Mouse (Mus musculus) forebrain, embryonic 16.5 days (tissue): ENCODE data around the gene Zbtb20. TPM values are rescaled to one million over a fixed set of nuclear protein-coding genes. Genes with fewer than 3 reads are reported as not detected.
A peak's percentile ranks its signal among the peaks of the same experiment; 100 is the strongest.

ENCODE experiments used
- ATAC-seq: fragments of 200-750 bp; cut with Nextera tagmentation; 2 replicates; pipeline ENCODE4 v1.8.0; 2017; ENCODE audit warnings: mild to moderate bottlenecking, moderate library complexity
- H3K27ac ChIP-seq: fragments of 300-500 bp; sonication (generic); 2 replicates; pipeline ENCODE4 v1.5.1; 2014; ENCODE audit warnings: low read length, control low read depth
- H3K27me3 ChIP-seq: fragments of 300-500 bp; sonication (generic); replicated peaks from 2 replicates; pipeline ENCODE4 v1.6.1; 2014; ENCODE audit warnings: low read length; ENCODE audit not compliant: control insufficient read depth, insufficient read depth
- H3K36me3 ChIP-seq: fragments of 300-500 bp; sonication (generic); 2 replicates; pipeline ENCODE4 v1.6.1; 2014; ENCODE audit not compliant: control insufficient read depth, insufficient read depth
- H3K4me1 ChIP-seq: fragments of 300-500 bp; sonication (generic); replicated peaks from 2 replicates; pipeline ENCODE4 v1.6.1; 2014; ENCODE audit warnings: low read length; ENCODE audit not compliant: control insufficient read depth, insufficient read depth
- H3K4me2 ChIP-seq: fragments of 300-500 bp; sonication (generic); 2 replicates; pipeline ENCODE4 v1.6.1; 2014; ENCODE audit warnings: mild to moderate bottlenecking, low read length, control low read depth
- H3K4me3 ChIP-seq: fragments of 300-500 bp; sonication (generic); replicated peaks from 2 replicates; pipeline ENCODE4 v1.5.1; 2014; ENCODE audit warnings: mild to moderate bottlenecking, low read length, control low read depth
- H3K9ac ChIP-seq: fragments of 300-500 bp; sonication (generic); replicated peaks from 2 replicates; pipeline ENCODE4 v1.6.1; 2014; ENCODE audit warnings: low read depth, low read length, control low read depth
- H3K9me3 ChIP-seq: fragments of 300-500 bp; sonication (generic); 2 replicates; pipeline ENCODE4 v1.6.1; 2016; ENCODE audit warnings: low read length; ENCODE audit not compliant: control insufficient read depth
- whole genome bisulfite sequencing: fragments of 180-500 bp; shearing (Covaris S2); extraction: QIAGEN DNeasy Blood & Tissue Kit; methylation state at CpG from one replicate; pipeline ENCODE4 v1.1.7; 2014; 5-methylcytosine and 5-hydroxymethylcytosine counted together
- polyA plus RNA-seq: library from polyadenylated mRNA; unstranded; fragments of >200 nt; fragmentation: Nextera tagmentation; extraction: Ambion mirVana; gene quantifications from 2 replicates; pipeline ENCODE4 v1.2.1, GENCODE M21; 2015

Zbtb20 gene
- polyA plus RNA-seq, 1 experiment from 2014 or later: 126 TPM

DNA sequence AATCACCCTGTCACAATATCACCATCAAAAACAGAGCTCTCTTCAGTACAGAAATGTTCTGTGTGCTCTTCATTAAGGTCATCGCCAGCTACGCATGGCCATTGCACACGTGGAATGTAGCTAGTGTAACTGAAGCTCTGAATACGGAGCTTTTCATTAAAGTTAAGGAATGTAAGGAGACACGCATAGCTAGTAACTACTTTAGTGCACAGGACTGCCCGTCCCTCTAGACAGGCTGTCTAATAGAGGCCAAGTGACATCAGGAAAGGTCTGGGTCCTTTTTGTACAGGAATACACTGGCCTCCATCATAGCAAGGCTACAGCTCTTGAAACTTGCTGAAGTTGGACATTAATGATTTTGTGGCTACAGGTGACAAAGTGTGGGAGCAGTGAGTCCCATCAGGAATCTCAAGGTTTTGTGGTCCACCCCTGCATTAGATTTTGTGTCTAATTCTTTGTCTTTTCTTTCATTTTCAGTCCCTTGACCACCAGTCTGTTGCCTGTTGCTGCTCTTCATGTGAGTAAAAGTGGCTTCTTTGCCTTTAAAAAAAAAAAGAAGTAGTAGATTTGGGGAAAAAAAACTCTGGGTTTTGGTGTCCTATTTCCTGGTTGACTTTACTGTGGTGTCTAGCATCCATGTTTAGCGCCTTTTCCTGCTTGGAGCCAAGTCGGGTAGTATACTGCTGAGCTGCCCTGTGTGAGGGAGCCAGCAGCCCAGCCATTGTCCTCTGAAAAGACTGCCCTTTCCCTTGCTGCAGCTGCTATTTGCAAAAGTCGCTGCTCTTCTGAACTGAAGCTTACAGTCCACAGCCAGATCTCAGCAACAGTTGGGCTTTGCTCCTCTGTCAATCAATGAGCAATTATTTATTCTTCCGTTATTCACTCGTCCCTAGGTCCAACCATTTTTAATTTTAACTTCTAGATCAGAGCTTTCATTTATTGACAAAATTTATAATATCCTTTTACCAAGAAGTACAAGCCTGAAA lies 587.1 kb downstream of the Zbtb20 start:
- peaks cover 40% of the 10 kb centered on the region for H3K4me1 ChIP-seq
- no peak overlapping the region for H3K27ac ChIP-seq
- WGBS: 39% methylated on average over 11 of the region's 11 CpGs
- H3K4me2 ChIP-seq: no peak overlapping the region
- H3K27me3 ChIP-seq: no peaks in the 10 kb centered on the region
- no peaks in the 10 kb centered on the region for H3K9me3 ChIP-seq
- no peak overlapping the region for H3K9ac ChIP-seq
- no peak overlapping the region for H3K4me3 ChIP-seq
- no peaks in the 10 kb centered on the region for H3K36me3 ChIP-seq
- no peak for ATAC-seq

DNA sequence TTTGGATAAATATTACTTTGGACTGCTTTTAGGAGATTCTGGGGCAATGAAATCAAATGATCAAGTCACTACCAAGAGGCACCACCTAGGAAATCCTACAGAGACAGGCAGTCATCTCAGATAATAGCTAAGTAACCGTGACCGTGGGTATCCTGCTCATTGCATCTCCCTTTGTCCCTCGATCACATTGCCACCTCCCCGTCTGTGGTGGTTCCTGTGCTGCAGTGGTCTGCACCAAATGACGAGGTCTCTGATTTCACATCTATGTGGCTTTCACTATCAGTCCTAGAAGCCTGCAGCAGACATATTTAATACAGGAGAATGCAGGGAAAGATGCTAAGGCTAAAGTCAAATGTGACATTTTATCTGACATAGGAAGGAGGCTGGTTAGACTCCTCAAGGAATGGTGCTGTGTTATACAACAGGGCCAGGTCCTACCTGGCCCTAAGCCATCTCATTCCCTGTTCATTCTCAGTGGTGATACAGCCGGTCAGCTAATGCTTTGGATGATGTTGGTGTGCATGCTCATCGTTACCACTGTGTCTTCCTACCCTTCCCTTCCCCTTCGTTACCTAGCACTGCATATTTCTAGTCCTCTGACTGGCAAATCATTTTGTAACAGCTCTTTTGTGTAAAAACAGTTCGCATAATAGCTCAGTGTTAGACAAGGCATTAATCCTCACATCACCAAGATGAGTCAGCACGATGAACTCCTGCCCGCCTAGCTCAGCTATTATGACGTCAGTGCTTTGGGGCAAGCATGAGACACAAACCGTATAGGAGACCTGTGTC lies 588.2 kb downstream of the Zbtb20 start:
- peak; percentile 27; the same call in 1 of the 2 replicates for ATAC-seq
- Histone ChIP-seq H3K4me1 (peaks cover 40% of the 10 kb centered on the region), H3K4me2 (no peak overlapping the region), H3K4me3 (no peak overlapping the region), H3K36me3 (no peaks in the 10 kb centered on the region), H3K9ac (no peak overlapping the region), H3K27ac (peak overlapping the region; percentile 17), H3K9me3 (no peaks in the 10 kb centered on the region), H3K27me3 (no peaks in the 10 kb centered on the region)
- 22% methylated on average over 13 of the region's 13 CpGs for WGBS

DNA sequence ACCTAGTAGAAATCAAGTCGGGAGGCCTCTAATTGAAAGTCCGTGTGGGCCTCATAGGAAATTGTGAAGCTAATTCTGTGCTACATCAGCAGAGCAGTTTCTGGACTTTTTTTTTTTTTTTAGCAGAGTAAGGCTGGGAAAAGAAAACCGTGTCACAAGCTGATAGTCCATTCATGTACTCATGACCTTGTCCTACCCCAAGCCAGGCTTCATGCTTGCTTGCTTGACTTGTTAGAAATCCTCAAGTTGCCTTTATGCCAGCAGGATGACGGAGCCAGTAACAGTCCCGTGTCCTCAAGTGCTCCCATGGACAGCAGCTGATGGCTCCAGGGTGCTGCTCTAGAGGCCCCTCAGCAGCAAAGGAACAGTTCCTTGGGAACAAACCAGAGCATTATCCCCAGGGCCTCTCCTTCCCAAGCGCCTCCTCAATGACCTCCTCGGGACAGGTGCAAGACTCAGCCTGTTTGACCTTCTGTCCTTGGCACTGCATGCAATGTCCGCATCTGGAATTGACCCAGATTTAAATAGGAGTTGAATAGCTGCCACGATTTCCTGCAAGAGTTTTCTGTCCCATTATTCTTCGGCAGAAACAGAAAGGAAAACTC lies 588.9 kb downstream of the Zbtb20 start:
- H3K36me3 ChIP-seq: no peaks in the 10 kb centered on the region
- no peak overlapping the region for H3K4me2 ChIP-seq
- H3K27me3 ChIP-seq: no peaks in the 10 kb centered on the region
- H3K9ac ChIP-seq: no peak overlapping the region
- no peaks in the 10 kb centered on the region for H3K9me3 ChIP-seq
- peak; percentile 21; the same call in 1 of the 2 replicates for ATAC-seq
- H3K27ac ChIP-seq: peak overlapping the region; percentile 24
- 34% methylated on average over 10 of the region's 10 CpGs for whole genome bisulfite sequencing
- H3K4me1 ChIP-seq: peaks cover 40% of the 10 kb centered on the region
- no peak overlapping the region for H3K4me3 ChIP-seq

DNA sequence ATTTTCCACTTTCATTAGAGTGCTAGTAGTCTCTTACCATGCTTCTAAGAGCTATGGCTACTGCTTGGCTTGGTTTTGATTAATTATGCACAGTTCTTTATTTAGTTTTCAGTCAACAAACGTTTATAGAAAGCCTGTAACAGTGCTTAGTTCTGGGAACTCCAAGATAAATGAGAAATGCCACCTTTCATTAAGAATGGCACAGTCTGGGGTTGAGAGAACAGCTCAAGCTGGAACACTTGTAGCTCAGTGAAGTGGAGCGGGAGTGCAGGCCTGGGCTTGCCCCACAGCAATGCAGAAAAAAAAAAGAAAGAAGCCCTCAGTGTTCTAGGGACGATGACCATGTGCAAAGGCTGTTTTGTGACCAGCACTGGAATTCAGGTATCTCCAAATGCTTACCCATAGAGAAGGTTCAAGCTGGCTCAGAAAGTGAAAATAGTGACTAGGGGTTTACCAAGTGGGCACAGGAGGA lies 589.7 kb downstream of the Zbtb20 start:
- no peak overlapping the region for H3K4me3 ChIP-seq
- H3K27me3 ChIP-seq: no peaks in the 10 kb centered on the region
- peaks cover 40% of the 10 kb centered on the region for H3K4me1 ChIP-seq
- ATAC-seq: peak; percentile 34; the same call in 1 of the 2 replicates
- H3K9me3 ChIP-seq: no peaks in the 10 kb centered on the region
- no peaks in the 10 kb centered on the region for H3K36me3 ChIP-seq
- 48% methylated on average over 3 of the region's 3 CpGs for WGBS
- no peak overlapping the region for H3K4me2 ChIP-seq
- H3K9ac ChIP-seq: no peak overlapping the region
- peak overlapping the region; percentile 49 for H3K27ac ChIP-seq

DNA sequence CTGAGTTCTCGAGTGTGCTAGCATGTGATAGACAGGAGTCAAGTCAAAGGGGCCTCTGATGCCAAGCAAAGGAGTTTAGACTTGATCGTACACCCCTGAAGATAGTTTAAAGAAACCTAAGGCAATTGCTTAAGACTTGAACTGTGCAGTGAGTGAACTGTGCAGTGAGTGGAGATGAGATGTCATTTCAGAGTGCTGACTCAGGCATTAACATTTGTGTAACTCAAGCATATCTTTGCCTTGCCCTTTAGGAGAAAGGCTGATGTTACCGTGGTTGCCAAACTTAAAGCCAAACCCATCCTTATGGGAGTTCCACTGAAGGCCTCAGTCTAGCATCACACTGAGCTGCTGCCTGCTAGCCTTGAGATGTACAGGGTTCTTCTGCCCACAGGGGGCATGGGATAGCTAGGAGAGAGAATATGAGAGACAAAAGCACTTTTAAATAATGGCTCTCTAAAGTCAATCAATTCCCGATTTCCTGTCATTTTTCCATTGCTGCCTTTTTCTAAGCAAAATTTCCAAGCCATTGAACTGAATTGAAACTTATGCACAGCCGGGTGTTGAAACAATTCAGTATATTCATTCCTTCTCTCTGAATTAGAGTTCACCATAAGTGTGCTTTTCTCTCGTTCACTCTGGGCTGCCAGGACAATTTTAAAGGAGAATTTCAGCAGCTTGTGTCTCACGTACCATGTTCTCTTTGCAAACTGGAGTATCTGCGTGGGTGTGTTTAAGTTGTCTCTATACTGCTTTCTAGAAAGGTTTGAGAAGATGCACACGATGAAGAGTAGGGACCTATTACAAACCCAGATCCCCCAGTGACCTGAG lies 590.5 kb downstream of the Zbtb20 start:
- ATAC-seq: peak; percentile 19; the same call in 1 of the 2 replicates
- 58% methylated on average over 9 of the region's 9 CpGs for WGBS
- Histone ChIP-seq H3K4me1 (peaks cover 40% of the 10 kb centered on the region), H3K27ac (peak overlapping the region; percentile 70), H3K36me3 (no peaks in the 10 kb centered on the region), H3K4me3 (no peak overlapping the region), H3K4me2 (no peak overlapping the region), H3K27me3 (no peaks in the 10 kb centered on the region), H3K9ac (no peak overlapping the region), H3K9me3 (no peaks in the 10 kb centered on the region)

DNA sequence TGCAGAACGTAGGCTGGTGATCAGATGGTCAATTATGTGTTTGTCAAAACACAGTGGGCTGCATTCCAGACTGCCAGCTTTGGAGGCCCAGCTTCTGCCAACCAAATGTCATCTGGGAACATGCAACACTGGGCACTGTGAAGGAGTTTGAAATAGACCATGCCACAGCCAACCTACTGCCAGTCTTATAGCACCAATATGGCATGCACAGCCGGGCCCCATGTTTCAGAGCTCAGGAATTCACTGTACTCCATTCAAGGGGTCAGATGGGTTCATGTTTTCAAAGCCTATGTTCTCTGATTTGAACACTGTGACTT lies 591.0 kb downstream of the Zbtb20 start:
- 26% methylated on average over 2 of the region's 2 CpGs for WGBS
- Histone ChIP-seq H3K4me2 (no peak overlapping the region), H3K4me1 (peaks cover 40% of the 10 kb centered on the region), H3K27me3 (no peaks in the 10 kb centered on the region), H3K4me3 (no peak overlapping the region), H3K9me3 (no peaks in the 10 kb centered on the region), H3K9ac (no peak overlapping the region), H3K36me3 (no peaks in the 10 kb centered on the region), H3K27ac (peak overlapping the region; percentile 70)
- peak; percentile 88 for ATAC-seq

DNA sequence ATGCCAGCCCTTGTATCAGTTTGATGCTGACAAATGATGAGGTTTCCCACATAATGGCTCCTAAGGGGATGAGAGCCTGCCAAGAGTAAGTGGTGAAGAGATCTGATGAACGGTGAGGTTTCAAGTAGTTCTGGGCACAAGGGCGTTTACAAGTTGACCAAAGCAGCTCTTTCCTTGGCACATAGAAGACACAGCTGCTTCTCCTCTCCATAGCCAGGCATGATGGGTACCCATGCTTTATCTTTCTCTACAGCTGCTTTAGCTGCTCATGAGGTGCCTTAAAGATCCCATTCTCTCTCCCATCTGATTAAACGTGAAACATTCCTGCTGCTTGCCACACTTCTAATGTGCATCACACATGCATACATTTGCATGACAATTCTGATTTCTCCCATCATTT lies 595.4 kb downstream of the Zbtb20 start:
- no peak for ATAC-seq
- Histone ChIP-seq H3K27me3 (no peaks in the 10 kb centered on the region), H3K36me3 (no peaks in the 10 kb centered on the region), H3K4me3 (no peak overlapping the region), H3K9ac (no peak overlapping the region), H3K27ac (no peak overlapping the region), H3K4me2 (no peak overlapping the region), H3K4me1 (peaks cover 10% of the 10 kb centered on the region), H3K9me3 (no peaks in the 10 kb centered on the region)
- WGBS: 76% methylated on average over 3 of the region's 3 CpGs

DNA sequence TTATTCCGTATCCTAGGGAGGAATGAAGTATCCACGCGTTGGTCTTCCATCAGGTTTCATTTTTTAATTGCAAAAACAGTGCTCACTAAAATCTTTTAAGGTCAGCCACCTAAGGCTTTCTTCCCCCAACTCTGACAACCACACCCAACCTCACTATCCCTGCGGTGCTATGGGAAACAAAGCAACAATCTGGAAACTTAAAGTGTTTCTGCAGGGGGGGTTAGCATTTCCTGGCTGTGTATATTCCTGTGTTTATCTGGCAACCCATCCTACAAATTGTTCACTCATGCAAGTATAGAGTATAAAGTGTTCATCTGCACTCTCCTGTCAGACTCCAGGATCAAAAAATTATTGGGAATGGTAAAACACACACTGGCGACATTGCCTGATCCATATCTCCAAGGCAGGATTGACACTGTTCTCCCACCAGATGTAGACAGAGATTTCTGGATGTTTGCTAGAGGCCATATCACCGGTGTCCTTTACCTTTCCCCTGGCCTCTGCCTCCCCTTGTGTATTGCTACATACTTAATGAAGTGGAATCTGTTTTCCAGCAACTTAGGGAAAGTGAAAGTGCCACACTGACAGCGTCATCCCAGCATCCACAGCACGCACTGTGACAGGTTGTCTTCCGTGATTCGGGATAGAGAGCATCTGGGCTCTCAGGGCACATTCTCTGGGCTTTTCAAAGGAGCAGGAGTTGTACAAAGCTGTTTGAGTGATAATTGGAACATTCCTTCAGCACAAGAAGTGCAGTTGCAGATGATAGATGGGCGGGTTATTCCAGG lies 599.5 kb downstream of the Zbtb20 start:
- Histone ChIP-seq H3K9me3 (no peaks in the 10 kb centered on the region), H3K4me1 (no peaks in the 10 kb centered on the region), H3K4me2 (no peak overlapping the region), H3K4me3 (no peak overlapping the region), H3K27me3 (no peaks in the 10 kb centered on the region), H3K27ac (no peak overlapping the region), H3K9ac (no peak overlapping the region), H3K36me3 (no peaks in the 10 kb centered on the region)
- 80% methylated on average over 11 of the region's 11 CpGs for WGBS
- no peak for ATAC-seq
